Mouse (Mus musculus): ENCODE measurements around the gene Tec.

The Tec gene

GRCm38 (mm10) chr5:72888260-72888659 is 20.0 kb upstream of the Tec start:
- DNase-seq, result no peak

GRCm38 (mm10) chr5:72886458-72887222 is 18.4 kb upstream of the Tec start:
- no peak for DNase-seq

- DNase-seq, result no peak
These were observed 15.4 kb upstream of the Tec start for GRCm38 (mm10) chr5:72883706-72884105.

GRCm38 (mm10) chr5:72882412-72882765 is 14.1 kb upstream of the Tec start:
- DNase-seq, result no peak

GRCm38 (mm10) chr5:72881748-72882411 is 13.6 kb upstream of the Tec start:
- no peak for DNase-seq

- DNase-seq, result no peak
These were observed 11.5 kb upstream of the Tec start for GRCm38 (mm10) chr5:72879736-72880135.

GRCm38 (mm10) chr5:72871114-72871513 is 2.8 kb upstream of the Tec start:
- DNase-seq, result no peak

GRCm38 (mm10) chr5:72869779-72870608 is 1.7 kb upstream of the Tec start:
- DNase-seq, result no peak

- DNase-seq, result no peak
These were observed 1.1 kb downstream of the Tec start for GRCm38 (mm10) chr5:72867036-72867672.

GRCm38 (mm10) chr5:72866260-72866905 is 1.9 kb downstream of the Tec start:
- DNase-seq, result no peak

- DNase-seq, result no peak
These were observed 3.6 kb downstream of the Tec start for GRCm38 (mm10) chr5:72864654-72865178.

- peak in 1 of 2 experiments; percentile 28 for DNase-seq
These were observed 5.1 kb downstream of the Tec start for GRCm38 (mm10) chr5:72863166-72863565.

GRCm38 (mm10) chr5:72861726-72862385 is 6.4 kb downstream of the Tec start:
- DNase-seq, result no peak

- no peak for DNase-seq
These were observed 7.4 kb downstream of the Tec start for GRCm38 (mm10) chr5:72860899-72861298.

- DNase-seq, result no peak
These were observed 10.0 kb downstream of the Tec start for GRCm38 (mm10) chr5:72858306-72858705.

- DNase-seq, result no peak
These were observed 10.5 kb downstream of the Tec start for GRCm38 (mm10) chr5:72857756-72858155.

GRCm38 (mm10) chr5:72856255-72856878 is 11.9 kb downstream of the Tec start:
- no peak for DNase-seq

- DNase-seq, result no peak
These were observed 12.6 kb downstream of the Tec start for GRCm38 (mm10) chr5:72855685-72856124.

GRCm38 (mm10) chr5:72854141-72854990 is 13.9 kb downstream of the Tec start:
- no peak for DNase-seq

GRCm38 (mm10) chr5:72853365-72853764 is 14.9 kb downstream of the Tec start:
- no peak for DNase-seq
